Mouse (Mus musculus) forebrain, embryonic 12.5 days (tissue): Measurements from ENCODE around the gene Olfml2a. TPM values are rescaled to one million over a fixed set of nuclear protein-coding genes. Genes with fewer than 3 reads are reported as not detected.

Experiments
- ATAC-seq: fragments of 200-750 bp; cut with Nextera tagmentation; 2 replicates; pipeline ENCODE4 v1.8.0; 2017; ENCODE audit warnings: moderate TSS enrichment; ENCODE audit not compliant: low FRiP score
- H3K27ac ChIP-seq: fragments of 300-500 bp; sonication (generic); 2 replicates; pipeline ENCODE4 v1.5.1; 2016; ENCODE audit warnings: mild to moderate bottlenecking
- H3K27me3 ChIP-seq: fragments of 300-500 bp; sonication (generic); 2 replicates; pipeline ENCODE4 v1.6.1; 2016; ENCODE audit warnings: mild to moderate bottlenecking
- H3K36me3 ChIP-seq: fragments of 300-500 bp; sonication (generic); replicated peaks from 2 replicates; pipeline ENCODE4 v1.6.1; 2016; ENCODE audit warnings: mild to moderate bottlenecking
- H3K4me1 ChIP-seq: fragments of 300-500 bp; sonication (generic); 2 replicates; pipeline ENCODE4 v1.6.1; 2016
- H3K4me2 ChIP-seq: fragments of 300-500 bp; sonication (generic); 2 replicates; pipeline ENCODE4 v1.6.1; 2016; ENCODE audit warnings: mild to moderate bottlenecking, moderate library complexity
- H3K4me3 ChIP-seq: fragments of 300-500 bp; sonication (generic); replicated peaks from 2 replicates; pipeline ENCODE4 v1.5.1; 2016; ENCODE audit warnings: mild to moderate bottlenecking
- H3K9ac ChIP-seq: fragments of 300-500 bp; sonication (generic); 2 replicates; pipeline ENCODE4 v1.6.1; 2016; ENCODE audit warnings: mild to moderate bottlenecking
- H3K9me3 ChIP-seq: fragments of 300-500 bp; sonication (generic); 2 replicates; pipeline ENCODE4 v1.6.1; 2016
- WGBS: fragments of 180-500 bp; shearing (Covaris S2); methylation state at CpG from one replicate; pipeline ENCODE4 v1.1.7; 2016; 5-methylcytosine and 5-hydroxymethylcytosine counted together
- polyA plus RNA-seq: library from polyadenylated mRNA; unstranded; fragments of >200 nt; fragmentation: Nextera tagmentation; extraction: Ambion mirVana; gene quantifications from 2 replicates; pipeline ENCODE4 v1.2.1, GENCODE M21; 2016

Olfml2a gene
- polyA plus RNA-seq, 1 experiment from 2014 or later: 2.1 TPM

DNA sequence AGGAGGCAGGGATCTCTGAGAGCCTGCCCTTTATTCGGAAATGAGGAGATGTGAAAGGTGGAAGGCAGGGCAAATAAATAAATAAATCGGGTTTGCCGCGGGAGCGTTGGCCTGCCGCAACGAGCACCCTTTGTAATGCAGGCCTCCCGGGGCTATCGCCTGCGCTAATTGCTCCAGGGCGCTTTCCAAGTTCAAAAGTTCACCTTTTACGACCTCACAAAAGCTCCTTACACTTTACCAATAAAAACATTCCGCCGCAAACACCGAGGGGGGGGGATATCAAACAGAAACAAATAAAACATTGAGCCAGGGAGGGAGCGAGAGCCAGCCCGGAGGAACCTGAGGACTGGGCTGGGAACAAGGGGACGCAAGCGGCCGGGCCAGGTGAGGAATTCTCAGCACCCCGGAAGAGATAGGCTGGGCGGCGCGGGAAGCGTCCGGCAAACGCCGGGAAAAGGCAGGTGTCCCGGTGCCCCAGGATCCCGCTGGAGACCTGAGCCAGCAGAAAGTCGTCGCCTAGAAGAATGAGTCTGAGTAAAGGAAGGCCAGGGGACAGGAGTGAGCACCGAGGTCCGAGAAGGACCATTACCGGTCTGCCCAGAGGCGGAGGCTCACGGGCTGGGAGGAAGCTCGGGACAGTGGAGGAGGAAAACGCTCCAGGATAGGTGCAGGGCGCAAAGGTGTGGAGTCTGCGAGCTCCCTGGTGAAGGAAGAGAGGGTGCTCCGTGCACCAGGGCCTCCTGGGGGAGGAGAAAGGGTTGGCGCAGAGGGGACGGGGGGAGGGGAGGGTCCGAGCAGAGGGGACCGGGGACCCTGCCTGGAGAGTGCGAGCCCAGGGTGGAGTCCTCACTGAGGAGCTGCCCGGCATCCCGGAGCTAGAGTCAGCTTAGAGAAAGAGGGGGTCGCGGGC, 6.4 kb upstream of the Olfml2a start:
- no peaks in the 10 kb centered on the region for H3K9me3 ChIP-seq
- WGBS: under 1% methylated on average over 51 of the region's 51 CpGs

DNA sequence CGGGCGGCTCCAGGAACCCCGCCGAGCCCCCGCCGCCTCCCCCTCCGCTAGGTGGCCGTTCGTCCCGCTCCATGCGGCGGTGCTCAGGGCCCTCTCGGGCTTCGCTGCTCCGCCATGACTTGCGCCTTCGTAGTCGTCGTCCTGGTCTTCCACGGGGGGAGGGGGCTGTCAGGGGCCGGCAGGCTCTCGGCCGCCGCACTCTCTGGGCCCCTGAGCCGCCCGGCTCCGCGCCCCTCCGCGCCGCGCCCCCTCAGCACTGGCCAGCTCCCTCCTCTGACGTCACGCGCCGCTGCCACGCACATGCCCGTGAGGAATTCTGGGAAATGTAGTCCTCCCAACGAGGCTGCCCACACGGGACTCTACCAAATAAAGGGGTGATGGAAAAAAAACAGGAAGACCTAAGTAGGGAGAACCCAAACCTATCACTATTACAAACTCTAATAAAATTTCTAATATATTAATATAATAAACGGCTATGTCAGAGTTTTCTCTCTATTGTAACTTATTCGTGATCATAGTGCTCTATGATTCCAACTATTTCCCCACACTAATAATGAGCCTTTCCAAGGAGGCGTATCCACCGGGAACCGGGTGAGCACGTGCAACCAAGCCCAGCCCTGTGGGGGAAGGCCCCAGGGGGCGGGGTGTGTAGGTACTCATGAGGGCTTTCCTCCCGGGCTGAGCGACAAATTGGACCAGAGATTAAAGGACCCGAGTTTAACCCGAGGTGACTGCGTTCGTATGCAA, 5.5 kb upstream of the Olfml2a start:
- Histone ChIP-seq H3K4me1 (peaks cover 17% of the 10 kb centered on the region), H3K27ac (no peak overlapping the region)
- ATAC-seq: peak; percentile 95

More for the DNA sequence above, 6.4 kb upstream of the Olfml2a start:
- Histone ChIP-seq H3K4me2 (peak overlapping the region; percentile 98), H3K27me3 (peaks cover 10% of the 10 kb centered on the region), H3K27ac (no peak overlapping the region), H3K36me3 (no peaks in the 10 kb centered on the region), H3K4me3 (peak overlapping the region; percentile 85), H3K9ac (peak overlapping the region; percentile 76), H3K4me1 (peaks cover 16% of the 10 kb centered on the region)
- ATAC-seq: peak; percentile 75

DNA sequence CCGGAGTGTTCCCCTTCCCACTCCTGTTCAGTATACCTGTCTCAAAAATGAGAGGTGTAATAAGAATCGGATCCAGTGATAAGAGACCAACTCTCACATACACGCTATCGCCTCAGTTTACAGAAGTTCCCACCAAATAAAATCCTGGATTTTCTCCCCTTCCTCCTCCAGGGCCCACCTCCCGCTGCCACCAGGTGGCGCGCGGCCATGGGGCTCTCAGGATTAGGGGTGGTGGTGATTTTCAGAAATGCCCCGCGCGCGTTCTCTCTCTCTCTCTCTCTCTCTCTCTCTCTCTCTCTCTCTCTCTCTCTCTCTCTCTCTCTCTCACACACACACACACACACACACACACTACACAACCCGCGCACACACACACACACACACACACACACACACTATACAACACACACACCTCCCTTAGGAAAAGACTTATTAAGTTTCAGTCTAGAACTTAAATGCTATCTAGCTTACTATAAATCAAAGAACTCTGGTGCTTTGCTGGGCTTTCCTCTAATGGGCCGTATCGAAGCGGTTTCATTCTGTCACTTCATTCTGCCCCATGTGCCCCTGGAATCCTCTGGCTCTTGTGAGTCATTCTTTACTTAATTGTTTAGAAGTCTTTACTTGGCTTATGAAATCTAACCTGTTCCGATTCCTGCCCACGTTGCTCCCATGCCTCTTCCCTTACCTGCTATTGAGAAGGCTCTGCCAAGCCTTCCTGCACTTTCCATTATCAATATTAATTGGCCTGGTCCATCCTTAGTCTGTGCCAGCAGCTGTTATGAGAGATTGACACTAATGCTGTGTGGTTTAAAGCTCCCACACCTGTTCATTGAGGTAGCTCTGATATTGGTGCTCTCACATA, 4.4 kb upstream of the Olfml2a start, which contains the start of gene Nr6a1:
Gene Nr6a1 (minus strand): TSS at position 574 of the 865 bp plus-strand sequence.
- Histone ChIP-seq H3K4me1 (peaks cover 27% of the 10 kb centered on the region), H3K9ac (peak within 1 kb of the TSS; percentile 21; the same call in 1 of the 2 replicates), H3K9me3 (no peaks in the 10 kb centered on the region), H3K27me3 (peaks cover 25% of the 10 kb centered on the region), H3K36me3 (no peaks in the 10 kb centered on the region), H3K27ac (no peak within 1 kb of the TSS), H3K4me2 (peak within 1 kb of the TSS; percentile 98), H3K4me3 (peak within 1 kb of the TSS; percentile 37)
- WGBS: 10% methylated on average over 16 of the region's 19 CpGs
- ATAC-seq: peak; percentile 28

More for the DNA sequence above, 5.5 kb upstream of the Olfml2a start:
- no peaks in the 10 kb centered on the region for H3K9me3 ChIP-seq
- H3K27me3 ChIP-seq: peaks cover 16% of the 10 kb centered on the region
- peak overlapping the region; percentile 76 for H3K9ac ChIP-seq
- peak overlapping the region; percentile 98 for H3K4me2 ChIP-seq
- H3K36me3 ChIP-seq: no peaks in the 10 kb centered on the region
- peak overlapping the region; percentile 85 for H3K4me3 ChIP-seq
- under 1% methylated on average over 53 of the region's 53 CpGs for WGBS

DNA sequence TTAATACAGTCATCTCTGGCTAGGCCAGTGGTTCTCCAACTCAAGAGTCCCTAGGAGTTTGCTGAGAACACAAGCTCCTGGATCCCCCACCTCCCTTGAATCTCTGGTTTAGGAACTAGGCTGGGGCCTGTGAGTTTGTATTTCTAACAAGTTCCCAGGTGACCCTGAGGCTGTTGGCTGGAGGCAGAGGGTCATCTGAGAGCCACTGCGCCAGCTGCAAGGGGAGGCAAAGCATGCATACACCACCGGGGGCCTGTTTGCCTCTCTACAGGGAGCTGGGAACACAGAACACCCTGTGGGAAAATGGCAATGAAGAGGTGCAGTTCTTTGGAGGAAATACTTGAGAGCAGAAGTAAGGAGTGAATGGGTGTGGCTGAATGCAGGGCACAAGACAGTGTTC, 1.5 kb upstream of the Olfml2a start:
- ATAC-seq: no peak
- Histone ChIP-seq H3K4me1 (peaks cover 29% of the 10 kb centered on the region), H3K9me3 (no peaks in the 10 kb centered on the region), H3K27me3 (peaks cover 39% of the 10 kb centered on the region), H3K9ac (no peak overlapping the region), H3K36me3 (no peaks in the 10 kb centered on the region), H3K4me2 (no peak overlapping the region), H3K4me3 (no peak overlapping the region), H3K27ac (no peak overlapping the region)
- 68% methylated on average over 2 of the region's 2 CpGs for WGBS

DNA sequence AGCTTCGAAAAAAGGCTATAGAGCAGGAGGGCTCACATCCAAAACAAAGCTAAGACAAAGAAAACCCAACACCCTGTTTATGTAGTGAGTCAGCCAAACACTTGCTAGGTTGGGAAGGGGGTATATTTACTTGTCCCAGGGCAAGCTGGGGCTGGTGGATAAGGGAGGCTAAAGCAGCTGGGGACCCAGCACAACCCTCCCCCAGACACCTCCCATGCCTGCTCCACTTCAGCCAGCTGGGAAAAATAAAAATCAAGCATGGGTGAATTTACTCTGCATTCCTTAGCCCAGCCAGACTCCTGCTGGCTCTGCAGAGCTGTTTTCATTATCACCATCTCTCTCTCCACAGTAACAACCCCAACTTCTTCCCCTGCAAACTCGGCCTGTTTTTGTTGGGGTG, 2.2 kb downstream of the Olfml2a start:
- no peaks in the 10 kb centered on the region for H3K9me3 ChIP-seq
- H3K27me3 ChIP-seq: peaks cover 39% of the 10 kb centered on the region
- no peaks in the 10 kb centered on the region for H3K36me3 ChIP-seq
- no peak overlapping the region for H3K9ac ChIP-seq
- WGBS: 21% methylated on average over 2 of the region's 2 CpGs
- no peak for ATAC-seq
- peaks cover 23% of the 10 kb centered on the region for H3K4me1 ChIP-seq
- H3K4me3 ChIP-seq: no peak overlapping the region
- no peak overlapping the region for H3K4me2 ChIP-seq
- no peak overlapping the region for H3K27ac ChIP-seq

DNA sequence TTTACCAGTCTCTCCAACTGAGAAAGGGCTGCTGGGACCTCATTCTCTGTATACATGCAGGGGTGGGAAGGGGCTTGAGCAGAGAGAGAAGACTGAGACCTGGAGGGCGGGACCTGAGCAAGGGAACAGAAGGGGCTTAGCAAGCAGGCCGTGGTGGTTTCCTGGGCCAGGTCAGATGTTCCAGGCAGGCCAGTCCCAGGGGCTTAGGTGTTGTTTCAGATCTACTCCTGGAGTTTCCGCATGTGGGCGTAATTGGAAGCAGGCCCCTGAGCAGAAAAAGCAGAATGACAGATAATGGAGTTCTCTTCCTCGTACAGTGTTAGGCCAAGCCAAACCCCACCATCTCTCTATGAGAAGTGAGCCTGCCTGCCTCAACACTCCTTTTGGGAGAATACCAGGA, 3.2 kb downstream of the Olfml2a start:
- ATAC-seq: no peak
- H3K4me3 ChIP-seq: no peak overlapping the region
- H3K9me3 ChIP-seq: no peaks in the 10 kb centered on the region
- no peak overlapping the region for H3K4me2 ChIP-seq
- 47% methylated on average over 5 of the region's 5 CpGs for WGBS
- peaks cover 35% of the 10 kb centered on the region for H3K27me3 ChIP-seq
- H3K27ac ChIP-seq: no peak overlapping the region
- H3K9ac ChIP-seq: no peak overlapping the region
- no peaks in the 10 kb centered on the region for H3K36me3 ChIP-seq
- H3K4me1 ChIP-seq: peaks cover 23% of the 10 kb centered on the region

DNA sequence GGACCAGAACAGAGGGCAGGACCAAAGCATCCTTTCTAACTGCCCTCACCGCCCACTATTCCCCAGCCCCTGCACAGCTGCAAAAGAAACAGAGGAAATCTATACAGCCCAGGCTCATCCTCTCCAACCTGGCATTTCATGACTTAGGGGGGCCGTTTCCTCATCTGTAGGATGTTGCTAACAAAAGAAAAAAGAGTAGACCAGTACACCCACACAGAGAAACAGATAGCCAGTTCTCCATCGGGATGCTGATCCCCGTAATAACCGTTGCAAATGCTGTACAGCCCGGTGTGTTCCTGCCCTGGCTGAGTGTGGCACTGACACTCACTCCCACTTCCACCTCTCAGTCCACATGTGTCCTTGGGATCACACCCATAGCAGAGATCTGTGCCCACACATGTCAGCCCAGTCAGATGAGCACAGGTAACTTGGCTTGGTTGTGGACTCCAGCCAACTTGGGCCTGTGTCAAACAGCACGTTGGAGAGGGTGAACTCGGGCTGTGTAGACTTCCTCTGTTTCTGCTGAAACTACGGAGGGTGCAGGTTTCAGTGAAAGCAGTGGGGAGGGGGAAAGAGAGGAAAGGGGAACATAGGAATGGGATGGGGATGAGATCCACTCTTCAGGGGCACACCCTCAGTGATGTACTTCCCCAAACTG, 5.1 kb downstream of the Olfml2a start:
- H3K9ac ChIP-seq: no peak overlapping the region
- no peak overlapping the region for H3K4me3 ChIP-seq
- ATAC-seq: no peak
- H3K27ac ChIP-seq: no peak overlapping the region
- H3K4me1 ChIP-seq: peaks cover 17% of the 10 kb centered on the region
- H3K36me3 ChIP-seq: no peaks in the 10 kb centered on the region
- H3K4me2 ChIP-seq: no peak overlapping the region
- 78% methylated on average over 9 of the region's 9 CpGs for WGBS
- H3K9me3 ChIP-seq: no peaks in the 10 kb centered on the region
- H3K27me3 ChIP-seq: peaks cover 22% of the 10 kb centered on the region; the same call in 1 of the 2 replicates

DNA sequence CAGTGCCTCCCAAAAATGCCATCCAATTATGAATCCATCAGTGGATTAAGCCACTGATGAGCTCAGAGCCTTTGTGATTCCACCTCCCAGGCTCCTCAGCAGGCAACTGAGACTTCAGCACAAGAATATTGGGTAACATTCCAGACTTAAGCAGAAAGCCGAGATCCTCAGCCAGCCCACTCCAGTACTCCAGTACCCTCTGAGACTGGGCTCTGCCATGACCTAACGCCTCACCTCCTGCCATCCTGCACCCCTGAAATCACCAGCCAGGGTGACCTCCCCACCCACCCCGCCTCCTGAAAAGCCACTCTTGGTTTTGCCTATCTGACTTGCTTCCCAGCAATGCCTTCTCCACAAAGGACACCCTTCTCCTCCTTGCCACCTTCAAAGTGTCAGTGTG, 5.6 kb downstream of the Olfml2a start:
- peaks cover 13% of the 10 kb centered on the region for H3K4me1 ChIP-seq
- no peak overlapping the region for H3K9ac ChIP-seq
- no peak overlapping the region for H3K4me2 ChIP-seq
- no peaks in the 10 kb centered on the region for H3K9me3 ChIP-seq
- no peak overlapping the region for H3K27ac ChIP-seq
- 63% methylated on average over 3 of the region's 3 CpGs for WGBS
- peaks cover 16% of the 10 kb centered on the region; the same call in 1 of the 2 replicates for H3K27me3 ChIP-seq
- H3K36me3 ChIP-seq: no peaks in the 10 kb centered on the region
- H3K4me3 ChIP-seq: no peak overlapping the region
- no peak for ATAC-seq

DNA sequence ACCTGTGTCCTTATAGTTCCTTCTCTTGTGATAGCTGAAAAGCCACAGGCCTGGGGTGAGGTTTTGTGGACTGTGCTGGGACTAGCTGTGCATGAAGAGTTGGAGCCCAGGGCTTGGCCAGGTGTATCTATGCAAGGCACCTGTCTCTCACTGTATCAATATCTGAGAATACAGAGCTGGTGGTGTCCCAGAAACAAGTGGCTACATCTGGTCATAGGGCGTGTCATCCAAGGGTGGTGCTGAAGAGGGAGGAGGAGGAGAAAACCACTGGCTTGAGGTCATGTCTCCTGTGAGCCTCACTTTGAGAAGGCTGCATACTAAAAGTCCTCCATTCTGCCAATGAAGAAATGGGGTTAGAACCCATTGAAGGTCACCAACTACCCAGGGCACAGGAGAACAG, 6.2 kb downstream of the Olfml2a start:
- H3K4me1 ChIP-seq: peaks cover 13% of the 10 kb centered on the region
- no peak overlapping the region for H3K9ac ChIP-seq
- H3K4me3 ChIP-seq: no peak overlapping the region
- no peaks in the 10 kb centered on the region for H3K9me3 ChIP-seq
- no peak overlapping the region for H3K4me2 ChIP-seq
- no peak overlapping the region for H3K27ac ChIP-seq
- WGBS: 90% methylated on average over 1 of the region's 1 CpGs
- ATAC-seq: no peak
- H3K36me3 ChIP-seq: no peaks in the 10 kb centered on the region
- H3K27me3 ChIP-seq: peaks cover 11% of the 10 kb centered on the region; the same call in 1 of the 2 replicates

DNA sequence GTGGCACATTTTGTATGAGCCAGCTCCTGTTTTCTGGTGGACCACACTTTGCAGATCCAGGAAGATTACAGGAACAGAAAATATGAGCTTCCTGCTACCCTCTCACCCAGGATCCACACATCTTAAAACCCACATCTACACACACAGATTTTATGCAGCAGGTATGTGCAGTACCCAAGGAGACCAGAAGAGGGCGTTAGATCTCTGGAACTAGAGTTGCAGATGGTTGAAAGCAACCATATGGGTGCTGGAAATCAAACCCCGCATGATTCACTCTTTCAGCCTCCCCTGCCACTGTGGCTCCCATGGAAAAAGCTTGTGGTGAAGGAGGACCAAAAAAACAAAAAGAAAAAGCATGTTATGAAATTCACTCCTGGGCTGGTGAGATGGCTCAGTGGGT, 7.3 kb downstream of the Olfml2a start:
- no peaks in the 10 kb centered on the region for H3K9me3 ChIP-seq
- no peak overlapping the region for H3K4me3 ChIP-seq
- ATAC-seq: no peak
- peaks cover 9% of the 10 kb centered on the region for H3K4me1 ChIP-seq
- H3K27ac ChIP-seq: no peak overlapping the region
- no peak overlapping the region for H3K4me2 ChIP-seq
- no peaks in the 10 kb centered on the region for H3K36me3 ChIP-seq
- 79% methylated on average over 2 of the region's 2 CpGs for WGBS
- no peak overlapping the region for H3K9ac ChIP-seq
- H3K27me3 ChIP-seq: peaks cover under 1% of the 10 kb centered on the region; the same call in 1 of the 2 replicates

DNA sequence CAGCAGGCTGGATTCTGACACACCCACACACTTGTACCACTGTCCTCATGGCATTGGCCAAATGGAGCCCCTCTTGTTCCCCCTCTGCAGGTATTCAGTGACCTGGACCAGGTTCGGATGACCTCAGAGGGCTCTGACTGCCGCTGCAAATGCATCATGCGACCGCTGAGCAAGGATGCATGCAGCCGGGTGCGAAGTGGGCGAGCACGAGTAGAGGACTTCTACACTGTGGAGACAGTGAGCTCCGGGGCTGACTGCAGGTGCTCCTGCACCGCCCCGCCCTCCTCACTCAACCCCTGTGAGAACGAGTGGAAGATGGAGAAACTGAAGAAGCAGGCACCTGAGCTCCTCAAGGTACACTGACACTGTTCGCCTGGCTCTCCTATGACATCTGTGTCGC, 9.6 kb downstream of the Olfml2a start:
- 90% methylated on average over 14 of the region's 14 CpGs for WGBS
- Histone ChIP-seq H3K9ac (no peak overlapping the region), H3K36me3 (no peaks in the 10 kb centered on the region), H3K4me3 (no peak overlapping the region), H3K4me2 (no peak overlapping the region), H3K27me3 (no peaks in the 10 kb centered on the region), H3K4me1 (no peaks in the 10 kb centered on the region), H3K9me3 (no peaks in the 10 kb centered on the region), H3K27ac (no peak overlapping the region)
- ATAC-seq: no peak
